Mouse (Mus musculus) mesoderm, embryonic 11.5 days (tissue): ENCODE results near the gene Alox5ap.

Experiments used
- DNase-seq: peaks from one replicate; pipeline ENCODE4 v3.0.0-alpha.2; 2012; ENCODE audit warnings: low read depth, low spot score

The Alox5ap gene

DNA sequence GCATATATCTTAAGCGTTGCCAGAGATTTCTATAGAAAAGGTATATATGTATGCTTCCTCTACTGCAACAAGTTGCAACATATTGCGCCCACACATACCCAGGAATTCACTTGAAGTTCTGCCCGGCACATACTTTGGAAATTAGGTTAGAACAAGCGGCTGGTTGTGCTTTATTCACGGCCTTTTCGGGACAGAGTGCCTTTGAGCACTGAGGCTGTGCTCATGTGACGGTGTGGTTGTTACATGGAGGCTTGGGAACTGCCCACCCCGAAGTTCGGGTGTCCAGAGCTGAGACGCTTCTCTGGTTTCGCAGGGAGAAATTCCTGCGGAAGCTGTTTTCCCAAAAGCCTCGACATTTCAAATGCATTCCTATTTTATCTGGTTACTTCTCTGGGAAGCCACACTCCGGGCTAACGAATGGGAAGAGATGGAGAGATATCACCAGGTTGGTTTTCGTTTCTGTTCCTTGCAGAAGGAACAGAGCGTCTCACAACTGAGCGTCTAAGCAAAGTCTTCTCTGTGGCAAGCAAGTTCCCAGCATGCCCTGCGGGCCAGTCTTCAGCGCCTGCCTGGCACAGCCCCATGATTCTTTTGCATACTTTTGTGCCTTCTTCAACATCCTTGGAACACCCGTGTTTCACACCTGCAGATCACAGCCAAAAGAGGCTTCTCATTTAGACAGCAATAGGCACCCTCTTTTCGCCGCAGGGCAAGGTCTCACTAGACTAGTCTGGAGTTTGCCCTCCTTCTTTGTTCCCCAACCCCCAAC lies 48.5 kb downstream of the Alox5ap start:
- no peak for DNase-seq

DNA sequence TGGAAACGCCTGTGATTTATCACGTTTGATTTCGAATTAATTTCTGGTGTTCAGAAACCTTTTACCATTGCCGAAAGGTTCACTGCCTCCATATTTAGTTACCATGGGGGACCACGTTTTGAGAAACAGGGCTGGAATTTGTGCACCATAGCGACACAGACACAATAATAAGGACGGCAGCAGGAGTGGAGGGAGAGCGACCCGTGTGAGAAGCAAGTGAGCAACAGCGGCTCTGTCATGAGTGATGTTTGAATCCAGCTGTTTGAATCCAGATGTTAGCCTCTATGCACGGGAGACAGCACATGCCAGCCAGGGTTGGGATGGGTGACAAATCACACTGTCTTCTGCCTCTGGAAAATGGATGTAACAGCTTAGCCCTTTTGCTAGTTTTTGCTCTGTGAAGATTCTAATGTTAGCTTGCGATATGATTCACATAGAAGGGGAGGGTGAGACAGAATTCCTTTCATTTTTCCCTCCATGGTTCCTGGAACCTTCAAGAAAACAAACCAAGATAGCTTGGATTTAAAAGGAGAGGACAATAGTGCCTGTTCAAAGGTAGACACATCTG lies 50.0 kb downstream of the Alox5ap start:
- DNase-seq, result no peak

DNA sequence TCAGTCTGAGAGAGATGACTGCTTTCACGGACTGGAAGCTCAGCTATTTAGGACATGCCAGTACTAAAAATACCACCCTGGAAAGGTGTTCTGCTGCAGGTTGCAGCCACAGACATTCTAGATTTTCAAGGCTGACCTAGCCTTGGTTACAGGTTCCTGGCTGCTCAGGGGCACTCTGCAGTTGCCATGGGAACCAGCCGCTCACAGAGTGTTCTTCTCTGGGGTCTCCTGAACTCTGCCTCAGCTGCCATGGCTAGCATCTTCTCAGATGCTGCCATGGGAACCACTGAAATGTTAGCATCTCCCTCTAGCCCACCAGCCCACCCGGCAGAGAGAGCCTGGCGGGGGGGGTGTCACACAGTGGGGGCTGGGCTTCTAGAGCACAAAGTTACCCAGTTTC lies 52.4 kb downstream of the Alox5ap start:
- DNase-seq, result peak; percentile 55

DNA sequence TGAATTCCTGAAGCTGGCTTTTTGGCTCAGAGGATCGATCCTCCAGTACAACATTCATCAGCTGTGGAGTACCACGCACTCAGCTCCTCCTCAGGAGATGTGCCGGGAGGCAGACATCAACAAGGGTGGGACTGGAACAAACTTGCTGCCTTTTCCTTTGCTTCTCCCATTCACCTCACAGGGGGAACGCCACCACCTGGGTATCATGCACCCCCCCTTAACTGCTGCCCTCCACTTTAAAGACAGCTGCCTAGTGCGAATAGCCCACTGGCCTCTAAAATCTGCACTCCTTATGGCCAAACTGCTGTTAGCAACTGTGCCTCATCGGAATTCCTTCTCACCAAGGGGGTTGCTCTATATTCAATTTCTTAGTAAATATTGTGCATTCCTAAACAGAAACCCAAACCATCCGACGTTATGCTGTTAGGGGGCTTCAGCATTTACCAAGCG lies 55.3 kb downstream of the Alox5ap start:
- DNase-seq, result no peak

DNA sequence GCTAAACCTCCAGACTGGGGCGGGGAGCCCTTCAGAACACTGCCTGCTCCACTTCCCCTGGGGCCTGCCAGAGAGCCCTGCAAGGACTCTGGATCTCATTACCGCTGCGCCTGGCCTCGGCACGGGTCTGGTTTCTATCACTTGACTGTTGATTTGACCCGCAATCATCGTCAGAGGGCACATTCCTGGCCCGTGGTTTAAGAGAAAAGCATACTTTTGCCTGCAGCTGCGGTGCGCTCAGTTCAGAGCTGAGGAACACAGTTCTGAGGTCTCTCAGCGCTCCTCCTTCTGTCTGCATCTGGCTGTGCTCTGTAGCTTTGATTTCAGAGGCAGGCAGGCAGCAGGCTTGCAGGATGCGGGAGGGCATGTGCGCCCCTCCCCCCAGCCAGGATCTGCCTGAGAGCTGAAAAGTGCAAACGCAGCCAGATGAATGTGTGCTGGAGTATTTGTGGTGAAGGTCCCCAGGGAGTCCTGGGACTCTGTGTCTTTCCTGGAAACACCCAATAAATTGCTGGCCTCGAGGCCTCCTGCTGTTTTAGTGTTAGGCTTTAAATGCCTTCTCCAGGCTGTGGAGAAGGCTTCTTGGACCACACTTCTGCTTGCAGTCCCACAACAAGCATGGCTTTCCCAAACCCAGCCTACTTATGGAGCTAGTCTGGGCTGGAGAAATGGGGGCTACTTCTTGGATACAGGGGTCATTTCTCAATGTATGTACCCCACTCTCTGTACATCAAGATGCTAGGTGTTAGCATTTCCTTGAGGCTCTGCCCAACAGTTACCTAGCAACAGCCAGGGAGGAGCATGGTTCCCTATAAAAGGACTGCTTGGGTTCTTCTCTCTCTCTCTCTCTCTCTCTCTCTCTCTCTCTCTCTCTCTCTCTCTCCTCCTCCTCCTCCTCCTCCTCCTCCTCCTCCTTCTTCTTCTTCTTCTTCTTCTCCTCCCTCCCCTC lies 56.2 kb downstream of the Alox5ap start:
- DNase-seq, result peak; percentile 95

DNA sequence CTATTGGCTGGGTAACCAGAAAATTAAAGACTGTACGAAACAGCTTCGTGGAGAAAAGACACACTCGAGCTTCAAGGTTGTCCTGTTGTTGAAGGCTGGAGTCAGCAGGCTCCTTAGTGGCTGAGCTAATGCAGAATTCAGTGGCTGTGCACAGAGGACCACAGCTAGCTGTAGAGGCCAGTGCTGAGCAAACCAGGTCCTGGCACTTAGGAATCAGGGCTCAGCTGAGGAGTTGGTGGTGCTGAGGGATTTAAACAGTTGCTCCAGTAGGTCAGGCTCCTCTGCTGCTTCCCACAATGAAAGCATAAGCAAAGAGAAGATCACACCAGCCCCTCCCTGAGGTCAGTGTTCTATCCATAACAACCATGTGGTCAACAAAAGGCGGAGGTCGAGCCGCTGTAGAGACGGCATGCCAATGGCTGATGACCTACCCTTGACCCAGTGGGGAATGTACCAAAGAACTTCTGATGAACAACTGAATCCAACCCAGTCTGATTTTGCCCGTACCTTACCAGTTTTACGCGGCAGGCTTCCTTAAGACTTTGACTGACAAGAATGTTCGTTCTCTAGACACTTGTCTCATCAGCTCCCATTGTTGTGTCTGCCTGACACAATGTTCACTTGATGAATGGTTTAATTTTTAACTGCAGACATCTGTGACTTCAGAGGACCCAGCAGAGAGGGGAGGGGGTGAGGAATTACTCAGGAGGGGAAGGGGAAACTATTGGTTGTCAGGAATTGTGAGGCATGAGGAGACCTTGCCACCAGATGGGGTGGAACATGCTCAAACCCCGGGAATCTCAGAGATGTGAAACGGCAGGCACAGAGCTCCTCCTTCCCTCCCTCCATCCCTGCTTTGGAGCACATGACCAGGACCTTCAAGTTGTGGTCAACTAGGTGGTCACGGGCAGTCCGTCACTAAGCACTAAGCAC lies 57.6 kb downstream of the Alox5ap start:
- DNase-seq, result peak; percentile 81

DNA sequence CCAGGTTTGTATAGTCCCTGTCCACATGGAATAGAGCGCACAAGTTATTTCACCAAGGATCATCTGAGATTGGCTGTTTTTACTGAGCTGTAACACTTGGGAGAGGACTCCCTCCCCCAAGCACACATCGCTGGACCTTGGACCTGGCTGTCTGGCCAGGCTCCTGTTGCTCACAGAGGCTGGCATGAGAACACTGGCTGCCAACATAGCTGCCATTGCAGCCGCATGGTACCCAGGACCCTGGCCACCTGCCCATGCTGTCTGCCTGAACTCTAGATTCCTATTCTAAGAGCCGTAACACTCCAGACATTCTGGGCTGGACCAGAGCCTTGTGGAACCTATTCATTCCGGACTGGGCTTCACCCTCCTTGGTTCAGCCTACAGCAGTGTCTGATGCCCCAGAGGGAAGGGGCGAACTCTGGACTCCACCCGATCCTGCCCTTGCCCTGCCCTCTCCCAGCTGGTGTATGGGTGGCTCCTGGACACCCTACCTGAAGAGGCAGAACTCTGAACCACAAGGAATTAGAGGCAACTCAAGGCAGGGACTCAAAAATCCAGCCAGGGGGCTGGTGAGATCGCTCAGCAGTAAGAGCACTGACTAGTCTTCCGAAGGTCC lies 58.5 kb downstream of the Alox5ap start:
- DNase-seq, result no peak

DNA sequence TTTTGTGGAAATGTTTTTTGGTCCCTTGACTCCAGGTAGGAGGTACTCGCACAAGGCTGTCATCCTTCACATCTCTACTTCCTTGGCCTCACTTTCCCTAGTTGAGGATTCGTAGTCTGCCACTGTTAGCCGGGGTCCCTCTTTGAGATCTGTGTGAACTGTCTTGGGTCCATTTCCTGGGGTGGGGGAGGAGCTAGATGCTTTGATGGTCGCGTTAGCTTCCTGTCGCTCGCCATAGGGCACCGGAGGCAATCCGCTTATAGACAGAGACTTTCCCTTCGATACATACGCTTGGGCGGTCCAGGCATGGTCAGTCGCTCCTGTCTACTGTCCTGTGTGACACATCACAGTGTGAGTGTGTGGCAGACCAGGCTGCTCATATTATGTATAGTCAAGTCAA lies 60.2 kb downstream of the Alox5ap start:
- no peak for DNase-seq

DNA sequence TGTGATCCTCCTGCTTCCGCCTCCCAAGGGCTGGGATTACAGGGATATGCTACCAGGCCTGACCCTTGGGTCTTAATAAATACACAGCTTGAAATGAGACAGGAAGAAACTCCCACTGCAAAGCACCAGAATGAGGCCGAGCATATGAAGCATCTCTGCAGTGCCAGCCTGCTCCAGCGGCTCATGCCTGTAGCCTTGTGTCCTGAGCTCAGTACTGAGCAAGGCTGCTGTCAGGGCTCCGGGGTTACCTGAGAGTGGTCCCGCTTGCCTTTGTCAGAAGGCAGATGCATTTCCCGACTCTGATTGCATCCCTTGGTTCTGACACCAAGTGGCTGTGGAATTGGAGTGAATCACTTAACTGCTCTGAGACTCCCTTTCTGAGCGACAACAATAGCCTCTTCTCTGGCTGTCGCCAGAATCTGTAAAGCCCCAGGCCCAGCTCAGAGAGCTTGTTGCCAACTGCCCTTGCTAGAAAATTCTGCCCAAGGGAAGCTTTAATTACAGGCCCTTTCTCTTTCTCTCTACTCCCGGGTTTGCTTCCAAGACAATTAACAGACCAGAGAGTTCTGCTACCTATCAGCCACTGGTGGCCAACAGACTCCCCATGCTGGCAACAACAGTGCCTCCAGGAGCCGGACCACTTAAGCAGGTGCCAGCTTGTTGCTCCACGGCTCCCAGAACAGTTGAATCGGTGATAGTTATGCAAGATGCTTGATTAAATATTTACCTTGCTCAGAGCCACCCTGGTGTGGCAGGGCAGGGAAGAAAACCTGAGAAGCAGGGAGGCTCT lies 64.7 kb downstream of the Alox5ap start:
- DNase-seq, result no peak

DNA sequence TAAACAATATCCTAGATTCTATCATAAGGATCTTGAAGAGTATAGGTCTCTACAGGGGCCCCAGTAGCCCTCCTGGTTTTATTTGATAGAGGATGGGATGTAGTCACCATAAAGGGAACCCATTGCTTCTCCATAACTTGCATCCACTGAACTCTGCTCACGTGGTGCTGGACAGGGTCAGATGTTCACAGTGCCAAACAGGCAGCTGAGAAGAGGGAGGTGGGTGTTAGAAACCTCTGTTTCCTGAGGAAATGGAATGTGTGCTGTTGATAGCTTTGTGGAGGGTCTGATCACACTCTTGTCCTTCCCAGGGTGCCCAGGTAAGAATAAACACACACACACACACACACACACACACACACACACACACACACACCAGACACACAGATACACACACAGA lies 66.0 kb downstream of the Alox5ap start:
- DNase-seq, result no peak

DNA sequence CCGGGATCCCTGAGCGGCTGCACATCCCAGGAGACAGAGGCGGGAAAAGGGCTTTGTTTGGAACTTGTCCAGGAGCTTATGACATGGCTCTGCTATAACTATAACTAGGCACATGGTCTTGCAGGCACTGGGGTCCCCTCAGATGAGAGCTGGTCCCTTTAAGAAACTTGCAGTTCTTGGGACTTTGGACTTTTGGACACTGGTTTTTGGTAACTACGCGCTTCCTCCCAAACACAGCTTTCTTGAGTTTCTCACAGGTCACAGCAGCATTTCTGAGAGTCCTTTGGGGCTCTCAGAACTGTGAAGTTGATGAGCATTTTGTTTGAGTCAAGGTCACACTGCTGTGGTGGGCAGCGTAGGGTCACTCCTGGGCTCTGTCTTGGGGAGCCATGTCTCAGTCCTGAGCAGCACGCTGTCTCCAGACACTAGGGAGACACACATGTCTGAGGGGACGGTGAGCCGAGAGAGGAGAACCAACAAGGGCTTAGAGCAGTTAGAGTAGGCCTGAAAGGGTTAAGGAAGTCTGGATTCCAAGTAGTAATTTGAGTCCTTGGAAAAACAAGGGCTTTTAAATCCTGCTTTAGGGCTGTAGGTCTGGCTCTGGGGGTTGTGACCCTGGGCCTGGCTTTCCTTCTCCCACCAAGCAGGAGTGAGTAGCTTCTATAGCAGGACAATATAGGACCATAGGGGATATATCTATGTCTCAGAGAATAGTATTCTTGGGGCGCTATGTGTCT lies 67.0 kb downstream of the Alox5ap start:
- DNase-seq, result peak; percentile 61

DNA sequence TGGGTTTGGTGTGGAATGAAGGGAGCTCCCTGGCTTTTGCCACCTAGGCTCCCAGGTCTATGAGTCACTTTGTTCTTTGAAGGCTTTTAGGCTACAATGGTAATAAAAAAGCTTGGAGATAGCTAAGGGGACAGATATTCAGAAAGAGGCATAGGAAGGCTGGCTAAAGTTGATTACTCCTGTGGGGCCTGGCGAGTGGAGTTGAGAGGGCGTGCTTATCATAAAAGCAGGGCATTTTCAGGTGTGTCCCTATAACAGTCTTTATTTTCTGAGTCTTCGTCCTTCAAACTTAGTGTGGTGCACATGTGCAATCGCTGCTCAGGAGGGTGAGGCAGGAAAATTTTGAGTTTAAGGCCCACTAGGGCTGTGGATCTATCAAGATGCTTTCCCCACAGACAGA lies 68.2 kb downstream of the Alox5ap start:
- DNase-seq, result no peak

DNA sequence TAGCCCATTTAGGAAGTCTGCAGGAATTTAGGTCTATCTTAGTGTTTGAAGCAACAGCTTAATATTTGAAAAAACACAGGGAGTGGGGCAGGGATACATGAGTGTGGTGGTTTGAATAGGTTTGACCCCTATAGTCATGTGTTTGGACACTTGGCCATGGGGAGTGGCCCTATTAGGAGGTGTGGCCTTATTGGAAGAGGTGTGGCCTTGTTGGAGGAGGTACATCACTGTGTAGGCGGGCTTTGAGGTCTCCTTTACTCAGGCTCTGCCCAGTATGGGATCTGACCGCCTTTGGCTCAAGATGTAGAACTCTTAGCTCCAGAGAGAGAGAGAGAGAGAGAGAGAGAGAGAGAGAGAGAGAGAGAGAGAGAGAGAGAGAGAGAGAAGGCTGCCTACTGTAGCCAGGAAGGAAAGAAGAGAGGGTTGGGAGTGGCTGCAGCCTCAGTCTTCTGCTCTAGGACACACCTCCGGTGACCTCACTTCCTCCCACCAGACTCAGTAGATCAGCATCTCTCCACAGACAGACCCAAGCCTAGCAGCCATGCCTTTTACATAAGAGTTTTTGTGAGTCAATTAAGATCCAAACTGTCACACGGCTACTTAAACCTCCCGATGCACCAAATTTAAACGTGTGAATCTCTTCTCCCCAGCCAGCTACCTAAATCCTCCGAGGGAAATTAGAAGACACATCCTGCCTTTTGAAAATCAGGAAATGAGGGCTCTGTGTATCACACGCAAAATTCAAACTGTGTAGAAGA lies 69.6 kb downstream of the Alox5ap start:
- DNase-seq, result no peak

DNA sequence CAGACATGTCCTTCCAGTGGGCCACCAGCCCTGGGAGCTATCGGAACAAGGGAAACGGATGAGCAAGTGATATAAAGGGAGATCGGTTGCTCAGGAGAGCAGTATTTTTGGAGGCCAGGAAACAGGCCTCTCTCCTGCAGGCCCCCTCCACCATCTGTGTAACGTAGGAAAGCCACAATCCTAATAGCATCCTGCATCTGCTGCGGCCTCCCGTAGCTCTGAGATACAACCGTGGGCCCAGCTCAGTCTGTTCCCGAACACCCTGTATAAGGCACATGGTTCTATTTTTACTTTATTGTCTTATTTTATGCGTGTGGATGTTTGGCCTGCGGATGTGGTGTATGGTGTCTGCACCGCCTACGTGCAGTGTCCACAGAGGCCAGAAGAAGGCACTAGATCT lies 70.4 kb downstream of the Alox5ap start:
- no peak for DNase-seq

DNA sequence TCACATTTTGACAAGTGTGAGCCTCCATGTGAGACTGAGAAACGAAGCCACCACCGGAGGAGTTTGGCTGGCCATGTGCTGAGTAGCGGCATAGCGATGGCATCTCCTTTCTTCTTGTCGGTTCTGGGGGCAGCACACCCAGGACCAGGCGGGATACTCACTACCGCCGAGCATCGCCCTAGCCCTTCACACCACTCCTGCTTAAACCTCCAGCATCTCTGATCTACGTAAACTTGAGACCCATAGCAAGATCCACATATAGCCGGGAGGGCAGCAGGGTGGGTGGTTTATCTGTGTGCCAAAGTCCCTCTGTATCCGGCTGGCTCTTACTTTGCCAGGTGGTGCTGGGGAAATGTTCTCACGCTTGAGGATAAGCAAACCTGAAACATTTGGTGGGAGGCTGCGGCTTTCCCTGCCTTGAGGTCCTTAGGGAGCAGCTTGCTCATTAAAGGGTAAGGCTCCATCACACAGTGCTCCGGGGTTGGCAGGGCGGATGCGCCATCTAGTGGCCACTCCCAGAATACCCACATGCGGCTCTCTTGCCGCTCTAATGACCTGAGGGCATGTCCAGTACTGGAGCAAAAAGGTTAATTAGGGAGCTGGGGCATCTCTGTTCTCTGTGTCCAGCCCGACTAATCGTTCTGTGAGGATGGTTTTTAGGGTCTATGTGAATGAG lies 71.1 kb downstream of the Alox5ap start:
- peak; percentile 86 for DNase-seq

DNA sequence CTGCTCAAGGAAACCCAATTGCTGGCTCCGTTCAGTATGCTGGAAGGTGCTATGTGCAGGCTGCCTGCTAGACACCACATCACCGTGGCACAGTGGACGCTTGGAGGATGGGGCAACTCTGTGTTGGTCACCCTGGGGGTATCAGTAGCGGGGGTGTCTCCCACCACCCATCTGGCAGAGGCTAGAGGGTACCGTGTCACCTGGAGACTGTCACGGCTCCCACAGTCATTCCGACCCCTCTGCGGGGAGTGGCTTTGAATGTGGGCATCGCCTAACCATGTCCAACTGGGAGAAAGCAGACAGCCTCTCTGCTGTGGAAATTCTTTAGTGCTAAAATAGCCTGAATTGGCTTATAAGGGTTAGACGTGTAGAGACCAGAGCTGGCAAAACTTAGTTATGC lies 72.6 kb downstream of the Alox5ap start:
- no peak for DNase-seq
